Mouse (Mus musculus): Measurements from ENCODE around the gene Rhox3h.
"Not testable (repeated sequence)": the region's sequence is repeated elsewhere in the genome, so short reads cannot be mapped to it uniquely, and the experiment has no call there.

DNA sequence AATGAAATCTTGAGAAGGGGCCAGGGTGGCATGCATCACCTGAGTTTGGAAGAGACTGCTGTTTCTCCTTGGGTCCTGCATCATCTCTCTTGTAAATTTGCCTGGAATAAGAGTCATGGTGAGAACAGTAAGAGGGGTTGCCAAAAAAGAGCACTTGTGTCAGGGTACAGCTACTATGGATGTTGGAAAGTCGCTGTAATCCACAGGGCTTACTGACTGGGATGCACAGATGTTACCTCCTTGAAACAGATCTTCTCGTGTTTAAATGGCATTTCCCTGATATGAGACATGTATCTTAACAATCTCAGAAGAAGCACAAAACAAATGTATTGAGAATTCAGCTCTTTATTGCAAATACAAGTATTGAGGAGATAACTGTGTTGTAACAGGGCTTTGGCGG, at the start of gene Rhox3h:
- TF ChIP-seq GATA1 (IDR thresholded peaks at IDR 0.05; ENCODE audit: borderline replicate concordance, low read length); CTCF (IDR thresholded peaks at IDR 0.05; ENCODE audit: low read depth, low read length); GATA2 (IDR thresholded peaks at IDR 0.05; ENCODE audit: borderline replicate concordance, low read depth, low read length): not testable (repeated sequence)

All from G1E (cell line).